Mouse (Mus musculus): ENCODE measurements around the gene Gse1. TPM values are rescaled to one million over a fixed set of nuclear protein-coding genes. Genes with fewer than 3 reads are reported as not detected.
A peak's percentile ranks its signal among the peaks of the same experiment; 100 is the strongest.

Gse1 gene
- total RNA-seq, 4 experiments from 2014 or later, result 71.5 to 78.0 (median 73.1) TPM

GRCm38 (mm10) chr8:120270449-120270848, 42.2 kb downstream of the Gse1 start:
- DNase-seq (ENCODE audit: low spot score in 2 of 2), result peak in 1 of 2 experiments; percentile 66

- no peak for DNase-seq (ENCODE audit: low spot score in 2 of 2)
Measured at GRCm38 (mm10) chr8:120273430-120273829, 45.2 kb downstream of the Gse1 start.

GRCm38 (mm10) chr8:120276051-120276890, 48.0 kb downstream of the Gse1 start:
- peak in 1 of 2 experiments; percentile 61 for DNase-seq (ENCODE audit: low spot score in 2 of 2)

- DNase-seq (ENCODE audit: low spot score in 2 of 2), result no peak
Measured at GRCm38 (mm10) chr8:120276891-120277426, 48.7 kb downstream of the Gse1 start.

- no peak for DNase-seq (ENCODE audit: low spot score in 2 of 2)
Measured at GRCm38 (mm10) chr8:120278009-120278408, 49.8 kb downstream of the Gse1 start.

- no peak for DNase-seq (ENCODE audit: low spot score in 2 of 2)
Measured at GRCm38 (mm10) chr8:120279418-120279817, 51.2 kb downstream of the Gse1 start.

- DNase-seq (ENCODE audit: low spot score in 2 of 2), result peak in 1 of 2 experiments; percentile 79
Measured at GRCm38 (mm10) chr8:120281487-120281886, 53.2 kb downstream of the Gse1 start.

- no peak for DNase-seq (ENCODE audit: low spot score in 2 of 2)
Measured at GRCm38 (mm10) chr8:120282465-120282864, 54.2 kb downstream of the Gse1 start.

GRCm38 (mm10) chr8:120284265-120284664, 56.0 kb downstream of the Gse1 start:
- DNase-seq (ENCODE audit: low spot score in 2 of 2), result no peak

- DNase-seq (ENCODE audit: low spot score in 2 of 2), result no peak
Measured at GRCm38 (mm10) chr8:120285033-120285432, 56.8 kb downstream of the Gse1 start.

- no peak for DNase-seq (ENCODE audit: low spot score in 2 of 2)
Measured at GRCm38 (mm10) chr8:120285878-120286277, 57.6 kb downstream of the Gse1 start.

- DNase-seq (ENCODE audit: low spot score in 2 of 2), result no peak
Measured at GRCm38 (mm10) chr8:120288122-120288908, 60.1 kb downstream of the Gse1 start.

GRCm38 (mm10) chr8:120289191-120289590, 60.9 kb downstream of the Gse1 start:
- no peak for DNase-seq (ENCODE audit: low spot score in 2 of 2)

GRCm38 (mm10) chr8:120289698-120290181, 61.5 kb downstream of the Gse1 start:
- peak in 1 of 2 experiments; percentile 69 for DNase-seq (ENCODE audit: low spot score in 2 of 2)

GRCm38 (mm10) chr8:120290614-120291013, 62.4 kb downstream of the Gse1 start:
- no peak for DNase-seq (ENCODE audit: low spot score in 2 of 2)

- no peak for DNase-seq (ENCODE audit: low spot score in 2 of 2)
Measured at GRCm38 (mm10) chr8:120291650-120292049, 63.4 kb downstream of the Gse1 start.

- DNase-seq (ENCODE audit: low spot score in 2 of 2), result peak in 1 of 2 experiments; percentile 83
Measured at GRCm38 (mm10) chr8:120292316-120293107, 64.3 kb downstream of the Gse1 start.

GRCm38 (mm10) chr8:120293421-120294357, 65.4 kb downstream of the Gse1 start:
- DNase-seq (ENCODE audit: low spot score in 2 of 2), result no peak

- no peak for DNase-seq (ENCODE audit: low spot score in 2 of 2)
Measured at GRCm38 (mm10) chr8:120294982-120295870, 67.0 kb downstream of the Gse1 start.

Measured in left cerebral cortex, adult 8-10 months (tissue).